Mouse (Mus musculus) bone marrow macrophage, adult 2 months (primary cell): Measurements from ENCODE around the gene Map4k3. TPM values are rescaled to one million over a fixed set of nuclear protein-coding genes. Genes with fewer than 3 reads are reported as not detected.

Experiments used
- H3K27ac ChIP-seq: 2 replicates; pipeline ENCODE4 v1.5.1; 2012; ENCODE audit warnings: low read depth, low read length; ENCODE audit not compliant: insufficient read depth
- H3K4me1 ChIP-seq: 2 replicates; pipeline ENCODE4 v1.6.1; 2012; ENCODE audit warnings: low read length; ENCODE audit not compliant: control insufficient read depth, insufficient read depth
- H3K4me3 ChIP-seq: 2 replicates; pipeline ENCODE4 v1.5.1; 2012; ENCODE audit warnings: mild to moderate bottlenecking, low read length, moderate library complexity; ENCODE audit not compliant: insufficient read depth
- CTCF ChIP-seq: IDR thresholded peaks from 2 replicates; pipeline ENCODE4 v1.5.1; 2012; ENCODE audit warnings: low read depth, mild to moderate bottlenecking, low read length, moderate library complexity
- POLR2A ChIP-seq: IDR thresholded peaks from 2 replicates; pipeline ENCODE4 v1.6.1; 2012; ENCODE audit warnings: mild to moderate bottlenecking, low read depth, low read length, borderline replicate concordance
- polyA plus RNA-seq: library from polyadenylated mRNA; stranded (reverse); fragments of >200 nt; gene quantifications from 2 replicates; pipeline ENCODE4 v1.2.4, GENCODE M21; 2012; ENCODE audit not compliant: missing spikeins, insufficient read depth, insufficient read length

Map4k3 gene
- polyA plus RNA-seq, 1 experiment, result 31.0 TPM

DNA sequence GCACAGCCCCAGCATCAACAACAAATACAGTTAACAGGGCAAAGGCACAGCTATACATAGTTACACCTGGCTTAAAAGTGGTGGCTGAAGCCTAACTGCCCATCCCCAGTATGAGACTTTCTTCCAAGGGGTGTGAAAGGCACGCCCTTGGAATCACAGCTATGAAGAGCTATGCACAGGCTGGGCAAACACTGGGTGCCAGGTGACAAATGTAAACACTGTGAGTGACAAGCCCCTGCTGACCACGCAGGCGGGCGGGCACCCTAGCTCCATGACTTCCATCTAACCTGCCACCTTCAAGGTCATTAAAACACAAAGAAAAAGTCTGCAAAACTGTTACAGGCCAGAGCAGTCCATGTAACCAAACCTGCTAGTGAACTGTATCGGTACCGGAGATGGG is 19.5 kb downstream of the Map4k3 start:
- no peak overlapping the region for H3K27ac ChIP-seq
- no peak overlapping the region for H3K4me3 ChIP-seq
- TF ChIP-seq CTCF (no peak), POLR2A (no peak)
- peaks cover 27% of the 10 kb centered on the region for H3K4me1 ChIP-seq

DNA sequence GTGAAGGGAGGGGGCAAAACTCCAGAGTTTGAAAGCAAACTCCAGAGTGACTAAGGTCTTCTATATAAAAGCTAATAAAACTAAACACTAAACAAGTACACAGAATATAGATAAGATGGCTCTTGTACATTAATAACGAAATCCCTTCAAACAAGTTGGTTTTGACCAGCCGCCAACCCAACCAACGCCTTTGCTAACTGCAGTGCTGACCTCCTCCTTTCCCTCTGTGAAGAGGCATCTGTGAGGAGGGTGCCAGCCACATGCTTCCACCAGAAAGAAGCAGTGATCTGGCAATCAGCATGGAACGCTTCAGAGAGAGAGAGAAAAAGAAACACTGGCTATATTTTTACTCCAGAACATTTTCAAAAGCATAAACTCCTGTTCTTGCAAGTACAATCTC is 21.1 kb downstream of the Map4k3 start:
- Histone ChIP-seq H3K4me1 (peaks cover 30% of the 10 kb centered on the region), H3K27ac (no peak overlapping the region), H3K4me3 (no peak overlapping the region)
- no peak for TF ChIP-seq POLR2A
- TF ChIP-seq CTCF, result no peak

DNA sequence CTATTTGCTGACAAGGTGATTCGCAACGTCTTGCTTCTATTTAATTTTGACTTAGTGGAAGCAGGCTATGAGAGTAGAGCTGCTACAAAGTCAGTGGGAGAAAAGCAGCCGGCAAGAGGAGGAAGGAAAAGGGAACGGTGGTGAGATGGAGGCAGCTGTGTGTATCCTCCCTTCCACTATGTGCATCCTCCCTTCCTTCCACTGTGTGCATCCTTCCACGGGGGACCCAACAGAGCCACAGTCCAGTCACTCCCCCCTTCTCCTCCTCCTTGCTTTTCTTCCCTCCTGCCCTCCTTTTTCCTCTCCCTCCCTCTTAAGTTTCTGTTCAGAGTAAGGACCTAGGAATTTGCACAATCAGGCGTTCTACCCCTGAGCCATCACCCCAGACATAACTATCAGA is 21.7 kb downstream of the Map4k3 start:
- peaks cover 30% of the 10 kb centered on the region for H3K4me1 ChIP-seq
- H3K4me3 ChIP-seq, result peak overlapping the region; percentile 4; the same call in 1 of the 2 replicates
- 0 out of 2 replicates have a peak overlapping the region, but pooled peaks have one; percentile 5 for H3K27ac ChIP-seq
- TF ChIP-seq POLR2A (no peak), CTCF (no peak)

DNA sequence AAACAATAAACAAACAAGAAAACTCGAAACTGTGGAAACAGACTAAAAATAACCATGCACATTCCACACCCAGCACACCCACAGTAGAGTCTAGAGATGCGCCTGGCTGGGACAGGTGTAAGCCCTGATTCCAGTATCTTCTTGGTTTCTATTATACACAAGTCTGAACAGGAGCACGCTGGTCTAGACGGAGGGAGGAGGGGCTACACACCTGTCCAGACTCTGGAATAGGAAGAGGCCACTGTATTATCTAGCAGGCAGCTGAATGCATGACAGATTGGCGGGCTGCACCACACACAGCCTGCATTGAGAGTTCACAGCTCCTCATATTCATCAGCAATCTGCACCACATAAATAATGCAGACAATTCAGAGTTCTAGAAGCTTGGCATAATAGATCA is 26.6 kb downstream of the Map4k3 start:
- no peak for TF ChIP-seq CTCF
- no peak for TF ChIP-seq POLR2A
- H3K4me1 ChIP-seq, result peaks cover 17% of the 10 kb centered on the region
- H3K4me3 ChIP-seq, result no peak overlapping the region
- H3K27ac ChIP-seq, result no peak overlapping the region

DNA sequence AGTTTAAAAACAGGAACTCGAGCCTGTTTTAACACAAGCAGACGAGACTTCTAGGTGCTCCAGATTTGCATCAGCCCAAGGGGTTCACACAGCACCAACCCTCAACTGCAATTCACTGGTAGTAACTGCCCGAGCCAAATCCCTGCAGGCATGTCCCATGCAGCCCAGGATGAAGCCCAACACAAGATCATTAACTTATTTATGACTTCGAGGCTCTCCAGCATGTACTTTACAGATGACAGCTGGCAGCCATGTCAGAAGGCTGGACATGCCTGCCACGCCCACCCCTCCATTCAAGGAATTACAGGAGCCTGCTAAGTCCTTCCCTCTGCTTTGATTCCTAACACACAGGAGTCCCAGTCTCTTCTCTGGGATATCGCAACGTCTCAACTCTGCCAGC is 29.4 kb downstream of the Map4k3 start:
- Histone ChIP-seq H3K27ac (no peak overlapping the region), H3K4me3 (no peak overlapping the region), H3K4me1 (peaks cover 21% of the 10 kb centered on the region)
- no peak for TF ChIP-seq POLR2A
- TF ChIP-seq CTCF, result no peak

DNA sequence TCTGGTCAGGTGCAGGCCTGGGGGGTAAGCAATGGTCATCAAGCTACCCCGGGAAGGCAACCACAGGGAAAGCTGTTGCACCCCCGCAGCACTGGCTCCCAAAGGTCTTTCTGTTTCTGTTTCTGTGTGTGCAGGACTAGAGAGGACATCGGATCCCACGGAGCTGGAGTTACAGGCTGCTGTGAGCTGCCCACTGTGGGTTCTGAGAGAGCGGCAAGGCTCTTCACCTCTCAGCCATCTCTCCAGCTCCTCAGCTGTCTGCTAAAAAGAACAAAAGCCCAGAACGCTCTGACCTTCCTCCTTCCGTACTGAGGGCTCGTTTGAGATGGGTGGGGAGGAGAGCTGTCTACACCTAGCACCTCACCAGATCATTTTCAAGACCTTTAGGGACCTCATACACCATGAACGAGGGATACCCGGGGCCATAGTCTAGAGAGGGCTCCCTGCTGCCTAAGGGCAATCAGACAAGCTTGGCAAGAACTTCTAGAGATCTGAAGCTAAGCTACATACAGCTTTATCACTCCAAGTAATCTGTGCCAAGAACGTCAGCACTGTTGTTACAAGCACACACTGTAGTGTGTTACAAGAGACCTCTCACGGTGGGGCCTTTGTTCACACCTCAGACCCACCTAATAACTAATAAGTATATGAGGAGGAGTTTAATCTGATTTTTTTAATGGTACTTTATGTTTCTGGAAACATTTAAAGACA is 29.9 kb downstream of the Map4k3 start:
- TF ChIP-seq CTCF (no peak), POLR2A (no peak)
- H3K27ac ChIP-seq, result no peak overlapping the region
- no peak overlapping the region for H3K4me3 ChIP-seq
- peaks cover 25% of the 10 kb centered on the region for H3K4me1 ChIP-seq

DNA sequence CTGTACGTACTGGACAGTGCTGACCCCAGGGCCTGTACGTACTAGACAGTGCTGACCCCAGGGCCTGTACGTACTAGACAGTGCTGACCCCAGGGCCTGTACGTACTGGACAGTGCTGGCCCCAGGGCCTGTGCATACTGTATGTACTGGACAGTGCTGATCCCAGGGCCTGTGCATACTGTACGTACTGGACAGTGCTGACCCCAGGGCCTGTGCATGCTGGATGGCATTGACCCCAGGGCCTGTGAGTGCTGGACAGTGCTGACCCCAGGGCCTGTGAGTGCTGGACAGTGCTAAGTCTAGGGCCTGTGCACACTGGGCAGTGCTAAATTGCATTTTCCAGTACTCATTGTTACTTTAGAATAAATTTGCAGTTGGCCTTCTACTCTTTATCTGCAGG is 31.3 kb downstream of the Map4k3 start:
- Histone ChIP-seq H3K4me3 (no peak overlapping the region), H3K4me1 (peaks cover 32% of the 10 kb centered on the region), H3K27ac (no peak overlapping the region)
- TF ChIP-seq CTCF (no peak), POLR2A (no peak)

DNA sequence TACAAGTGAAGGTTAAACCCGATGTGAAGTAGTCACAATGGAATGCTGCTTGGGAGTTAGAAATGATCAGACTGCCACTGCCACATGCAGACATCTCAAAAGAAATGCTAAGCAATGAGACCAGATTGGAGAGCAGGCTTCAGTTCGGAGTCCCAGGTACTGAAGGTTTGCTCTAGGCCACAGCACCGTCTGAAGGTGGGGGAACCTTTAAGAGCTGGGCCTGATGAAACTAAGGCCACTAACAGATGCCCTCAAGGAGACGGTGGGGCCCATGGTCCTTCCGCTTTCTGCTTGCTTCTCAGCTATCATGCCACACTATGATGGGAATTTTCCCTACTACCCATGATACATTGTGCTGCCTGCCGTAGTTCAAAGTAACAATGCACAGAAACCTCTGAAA is 32.1 kb downstream of the Map4k3 start:
- H3K4me3 ChIP-seq, result no peak overlapping the region
- H3K27ac ChIP-seq, result no peak overlapping the region
- no peak for TF ChIP-seq CTCF
- no peak for TF ChIP-seq POLR2A
- peaks cover 33% of the 10 kb centered on the region for H3K4me1 ChIP-seq

DNA sequence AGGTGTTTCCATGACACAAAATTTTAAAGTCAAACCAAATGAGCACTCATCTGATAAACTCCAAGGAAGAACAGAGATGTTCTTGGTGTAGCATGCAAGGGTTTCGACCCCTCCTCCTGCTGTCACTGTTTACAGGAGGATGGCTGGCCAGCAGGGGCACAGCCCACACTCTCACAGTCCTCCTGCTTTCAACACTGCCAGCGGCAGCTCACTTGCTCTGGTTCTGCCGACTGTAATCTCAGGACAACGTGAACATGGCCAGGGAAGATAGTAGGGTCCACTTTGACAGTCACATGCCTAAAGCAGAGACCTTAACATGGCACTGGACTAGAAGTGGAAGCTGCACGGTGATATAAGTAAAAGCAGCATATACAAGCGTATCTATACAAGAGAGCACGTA is 34.6 kb downstream of the Map4k3 start:
- H3K4me3 ChIP-seq, result no peak overlapping the region
- H3K4me1 ChIP-seq, result peaks cover 33% of the 10 kb centered on the region
- TF ChIP-seq CTCF (no peak), POLR2A (no peak)
- H3K27ac ChIP-seq, result peak overlapping the region; percentile 28

DNA sequence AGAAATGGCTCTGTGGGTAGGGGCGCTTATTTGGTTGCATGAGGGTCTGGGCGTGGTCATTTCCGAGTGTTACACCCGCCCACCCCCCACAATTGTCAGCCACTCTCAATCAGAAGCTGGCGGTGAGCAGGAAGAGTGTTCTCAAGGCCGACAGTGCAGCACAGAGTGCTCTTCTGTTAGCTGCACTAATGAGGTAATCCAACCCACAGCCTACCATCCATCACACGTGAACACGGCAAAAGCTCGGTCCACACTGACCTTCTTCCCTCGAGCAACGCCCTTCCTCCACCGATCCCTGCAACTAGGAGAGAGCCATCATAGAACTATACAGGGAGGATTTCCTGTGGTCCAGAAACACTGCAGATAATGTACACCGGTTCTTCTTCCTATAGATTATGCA is 36.1 kb downstream of the Map4k3 start:
- peak overlapping the region; percentile 74 for H3K27ac ChIP-seq
- H3K4me1 ChIP-seq, result peaks cover 35% of the 10 kb centered on the region
- no peak for TF ChIP-seq POLR2A
- TF ChIP-seq CTCF, result no peak
- H3K4me3 ChIP-seq, result no peak overlapping the region
